Mouse (Mus musculus): ENCODE results near the gene Serinc3.
"Not testable (repeated sequence)": the region's sequence is repeated elsewhere in the genome, so short reads cannot be mapped to it uniquely, and the experiment has no call there.

- not testable (repeated sequence) for TF ChIP-seq CTCF (IDR thresholded peaks at IDR 0.05; ENCODE audit: borderline replicate concordance, insufficient read depth, low read depth, low read length); POLR2A (IDR thresholded peaks at IDR 0.05; ENCODE audit: borderline replicate concordance, insufficient read depth, low read length)
Observed at GRCm38 (mm10) chr2:163688377-163688776, 43.4 kb upstream of the Serinc3 start.

Measured in cerebellum, adult 2 months (tissue).